Mouse (Mus musculus): ENCODE results near the gene Mrpl33. TPM values are rescaled to one million over a fixed set of nuclear protein-coding genes. Genes with fewer than 3 reads are reported as not detected.
"Not testable (repeated sequence)": the region's sequence is repeated elsewhere in the genome, so short reads cannot be mapped to it uniquely, and the experiment has no call there.

Mrpl33 gene
- polyA plus RNA-seq, 1 experiment from 2014 or later: 256 TPM

GRCm38 (mm10) chr5:31571023-31571608, 25.6 kb upstream of the Mrpl33 start:
- H3K9me3 ChIP-seq: no peaks in the 10 kb centered on the region
- no peaks in the 10 kb centered on the region for H3K36me3 ChIP-seq
- no peaks in the 10 kb centered on the region for H3K27me3 ChIP-seq
- H3K4me2 ChIP-seq: peak overlapping the region; percentile 40
- peaks cover 13% of the 10 kb centered on the region; the same call in 1 of the 2 replicates for H3K4me1 ChIP-seq (replicated peaks)
- H3K9ac ChIP-seq (replicated peaks): no peak overlapping the region; the same call in 1 of the 2 replicates
- WGBS: 13% methylated on average over 20 of the region's 20 CpGs
- no peak overlapping the region for H3K4me3 ChIP-seq (replicated peaks)
- H3K27ac ChIP-seq: no peak overlapping the region
- no peak for ATAC-seq (ENCODE audit: insufficient number of reproducible peaks, insufficient read depth, low FRiP score, low TSS enrichment, low read depth)

- H3K27me3 ChIP-seq: no peaks in the 10 kb centered on the region
- H3K4me1 ChIP-seq (replicated peaks): peaks cover 13% of the 10 kb centered on the region; the same call in 1 of the 2 replicates
- H3K4me3 ChIP-seq (replicated peaks): no peak overlapping the region
- no peak overlapping the region for H3K4me2 ChIP-seq
- no peaks in the 10 kb centered on the region for H3K9me3 ChIP-seq
- H3K36me3 ChIP-seq: no peaks in the 10 kb centered on the region
- 93% methylated on average over 3 of the region's 3 CpGs for WGBS
- no peak for ATAC-seq (ENCODE audit: insufficient number of reproducible peaks, insufficient read depth, low FRiP score, low TSS enrichment, low read depth)
- no peak overlapping the region for H3K9ac ChIP-seq (replicated peaks)
- no peak overlapping the region for H3K27ac ChIP-seq
These were observed 23.0 kb upstream of the Mrpl33 start for GRCm38 (mm10) chr5:31573722-31574121.

GRCm38 (mm10) chr5:31576539-31576975, 20.2 kb upstream of the Mrpl33 start:
- 84% methylated on average over 7 of the region's 7 CpGs for WGBS
- Histone ChIP-seq H3K27ac (no peak overlapping the region), H3K27me3 (no peaks in the 10 kb centered on the region), H3K4me2 (no peak overlapping the region), H3K9me3 (no peaks in the 10 kb centered on the region), H3K4me1 (replicated peaks) (peaks cover under 1% of the 10 kb centered on the region; the same call in 1 of the 2 replicates), H3K9ac (replicated peaks) (no peak overlapping the region), H3K4me3 (replicated peaks) (no peak overlapping the region), H3K36me3 (no peaks in the 10 kb centered on the region)
- no peak for ATAC-seq (ENCODE audit: insufficient number of reproducible peaks, insufficient read depth, low FRiP score, low TSS enrichment, low read depth)

GRCm38 (mm10) chr5:31581263-31581662, 15.5 kb upstream of the Mrpl33 start:
- H3K9me3 ChIP-seq: no peaks in the 10 kb centered on the region
- H3K27me3 ChIP-seq: no peaks in the 10 kb centered on the region
- H3K36me3 ChIP-seq: no peaks in the 10 kb centered on the region
- ATAC-seq (ENCODE audit: insufficient number of reproducible peaks, insufficient read depth, low FRiP score, low TSS enrichment, low read depth): no peak
- 80% methylated on average over 6 of the region's 6 CpGs for WGBS
- H3K4me2 ChIP-seq: no peak overlapping the region
- no peak overlapping the region for H3K27ac ChIP-seq
- H3K4me1 ChIP-seq (replicated peaks): no peaks in the 10 kb centered on the region; the same call in 1 of the 2 replicates
- H3K4me3 ChIP-seq (replicated peaks): no peak overlapping the region
- no peak overlapping the region for H3K9ac ChIP-seq (replicated peaks)

DNA sequence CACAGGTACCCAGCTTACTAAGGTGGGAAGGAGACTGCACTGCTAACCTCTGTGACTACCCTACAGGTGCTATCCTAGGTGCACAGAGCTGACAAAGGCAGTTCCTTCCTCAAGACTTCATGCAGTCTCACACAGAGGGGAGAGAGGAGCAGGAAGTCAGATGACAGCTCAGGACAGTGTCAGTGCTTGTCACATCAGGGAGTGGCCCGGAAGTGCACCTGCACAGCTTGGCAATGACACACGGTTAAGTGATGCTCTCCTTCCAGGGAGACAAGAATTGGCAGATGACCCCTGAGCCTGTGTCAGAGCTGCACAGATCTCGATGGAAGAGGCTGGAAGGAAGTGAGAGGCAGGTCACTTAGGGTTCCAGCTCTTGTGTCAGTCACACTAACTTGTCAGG, 14.8 kb upstream of the Mrpl33 start:
- Histone ChIP-seq H3K9me3 (no peaks in the 10 kb centered on the region), H3K36me3 (no peaks in the 10 kb centered on the region), H3K9ac (replicated peaks) (no peak overlapping the region), H3K4me1 (replicated peaks) (no peaks in the 10 kb centered on the region; the same call in 1 of the 2 replicates), H3K4me2 (no peak overlapping the region), H3K4me3 (replicated peaks) (no peak overlapping the region), H3K27me3 (no peaks in the 10 kb centered on the region), H3K27ac (no peak overlapping the region)
- ATAC-seq (ENCODE audit: insufficient number of reproducible peaks, insufficient read depth, low FRiP score, low TSS enrichment, low read depth): no peak
- WGBS: 76% methylated on average over 3 of the region's 3 CpGs

GRCm38 (mm10) chr5:31583261-31583660, 13.5 kb upstream of the Mrpl33 start:
- ATAC-seq (ENCODE audit: insufficient number of reproducible peaks, insufficient read depth, low FRiP score, low TSS enrichment, low read depth): no peak
- Histone ChIP-seq H3K4me3 (replicated peaks) (no peak overlapping the region), H3K27ac (no peak overlapping the region), H3K9me3 (no peaks in the 10 kb centered on the region), H3K27me3 (no peaks in the 10 kb centered on the region), H3K4me2 (no peak overlapping the region), H3K4me1 (replicated peaks) (no peaks in the 10 kb centered on the region; the same call in 1 of the 2 replicates), H3K9ac (replicated peaks) (no peak overlapping the region), H3K36me3 (no peaks in the 10 kb centered on the region)
- 74% methylated on average over 2 of the region's 2 CpGs for WGBS

DNA sequence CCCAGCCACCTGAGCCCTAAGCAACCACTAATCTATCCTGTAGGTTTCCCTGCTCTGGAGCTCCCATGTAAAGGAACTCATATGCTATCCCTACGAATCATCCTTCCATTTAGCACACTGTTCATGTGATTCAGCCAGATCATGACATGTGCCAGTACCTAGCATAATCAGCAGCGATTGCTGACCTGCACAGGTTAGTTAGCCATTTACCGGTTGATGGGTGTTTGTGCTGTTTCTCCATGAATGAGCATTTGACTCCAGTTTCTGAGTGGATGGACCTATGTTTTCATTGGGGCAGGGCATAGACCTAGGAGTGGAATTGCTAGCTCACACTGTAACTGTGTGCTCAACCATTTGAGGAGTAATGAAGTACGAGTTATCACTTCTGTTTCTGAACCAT, 11.2 kb upstream of the Mrpl33 start:
- no peak overlapping the region for H3K4me2 ChIP-seq

GRCm38 (mm10) chr5:31588016-31588415, 8.7 kb upstream of the Mrpl33 start:
- Histone ChIP-seq H3K36me3 (no peaks in the 10 kb centered on the region), H3K9me3 (peaks cover 4% of the 10 kb centered on the region; the same call in 1 of the 2 replicates), H3K4me2 (no peak overlapping the region), H3K9ac (replicated peaks) (no peak overlapping the region), H3K27ac (no peak overlapping the region), H3K4me1 (replicated peaks) (peaks cover 9% of the 10 kb centered on the region), H3K27me3 (no peaks in the 10 kb centered on the region), H3K4me3 (replicated peaks) (no peak overlapping the region)
- WGBS: 29% methylated on average over 2 of the region's 2 CpGs
- no peak for ATAC-seq (ENCODE audit: insufficient number of reproducible peaks, insufficient read depth, low FRiP score, low TSS enrichment, low read depth)

More for the DNA sequence above, 11.2 kb upstream of the Mrpl33 start:
- Histone ChIP-seq H3K27ac (no peak overlapping the region), H3K4me1 (replicated peaks) (peaks cover 9% of the 10 kb centered on the region), H3K9ac (replicated peaks) (no peak overlapping the region), H3K4me3 (replicated peaks) (no peak overlapping the region), H3K27me3 (no peaks in the 10 kb centered on the region), H3K9me3 (peaks cover 4% of the 10 kb centered on the region; the same call in 1 of the 2 replicates), H3K36me3 (no peaks in the 10 kb centered on the region)
- 91% methylated on average over 4 of the region's 4 CpGs for WGBS
- no peak for ATAC-seq (ENCODE audit: insufficient number of reproducible peaks, insufficient read depth, low FRiP score, low TSS enrichment, low read depth)

- not testable (repeated sequence) for H3K27ac ChIP-seq; H3K4me2 ChIP-seq; H3K27me3 ChIP-seq; H3K4me3 ChIP-seq (replicated peaks); ATAC-seq (ENCODE audit: insufficient number of reproducible peaks, insufficient read depth, low FRiP score, low TSS enrichment, low read depth); H3K36me3 ChIP-seq; H3K9me3 ChIP-seq; H3K4me1 ChIP-seq (replicated peaks); H3K9ac ChIP-seq (replicated peaks)
- WGBS: 86% methylated on average over 8 of the region's 8 CpGs
These were observed 8.1 kb upstream of the Mrpl33 start for GRCm38 (mm10) chr5:31588672-31589071.

DNA sequence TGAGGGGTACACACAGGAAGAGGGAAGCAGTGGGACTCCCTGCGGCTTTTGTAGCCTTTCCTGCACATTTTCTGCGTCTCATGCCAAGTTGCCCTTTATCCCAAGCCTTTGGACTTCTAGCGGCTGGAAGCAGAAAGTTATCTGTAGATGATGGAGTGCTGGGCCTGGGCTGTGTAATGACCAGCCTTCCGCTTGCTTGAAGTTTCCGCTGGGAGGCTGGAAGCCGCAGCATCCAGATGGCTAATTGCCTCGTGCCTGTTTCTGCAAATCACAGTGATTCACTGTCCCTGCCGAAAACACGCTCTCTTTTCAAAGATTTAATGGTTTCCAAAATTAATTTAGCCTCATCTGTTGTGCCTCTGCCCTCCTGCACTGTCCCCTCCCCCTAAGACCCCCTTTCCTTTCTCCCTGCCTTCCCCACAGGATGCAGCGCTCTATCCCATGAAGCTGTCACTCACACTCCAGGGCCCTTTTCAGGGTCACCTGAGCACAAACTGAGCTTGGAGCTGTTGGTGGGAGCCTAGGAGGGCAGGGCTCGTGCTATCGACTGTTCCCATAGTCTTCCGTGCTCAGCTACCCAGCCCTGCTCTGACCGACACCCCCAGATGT, 6.9 kb upstream of the Mrpl33 start:
- Histone ChIP-seq H3K27ac (no peak overlapping the region), H3K27me3 (no peaks in the 10 kb centered on the region), H3K4me2 (no peak overlapping the region; the same call in 1 of the 2 replicates), H3K4me3 (replicated peaks) (no peak overlapping the region), H3K9me3 (peaks cover 4% of the 10 kb centered on the region; the same call in 1 of the 2 replicates), H3K36me3 (no peaks in the 10 kb centered on the region), H3K9ac (replicated peaks) (no peak overlapping the region), H3K4me1 (replicated peaks) (peaks cover 9% of the 10 kb centered on the region)
- WGBS: 26% methylated on average over 14 of the region's 14 CpGs
- ATAC-seq (ENCODE audit: insufficient number of reproducible peaks, insufficient read depth, low FRiP score, low TSS enrichment, low read depth): no peak

- Histone ChIP-seq H3K4me1 (replicated peaks) (peaks cover 12% of the 10 kb centered on the region), H3K36me3 (no peaks in the 10 kb centered on the region), H3K27me3 (no peaks in the 10 kb centered on the region), H3K9me3 (peaks cover 4% of the 10 kb centered on the region; the same call in 1 of the 2 replicates), H3K4me3 (replicated peaks) (no peak overlapping the region), H3K4me2 (no peak overlapping the region), H3K9ac (replicated peaks) (no peak overlapping the region), H3K27ac (no peak overlapping the region)
- 95% methylated on average over 7 of the region's 7 CpGs for WGBS
- ATAC-seq (ENCODE audit: insufficient number of reproducible peaks, insufficient read depth, low FRiP score, low TSS enrichment, low read depth): no peak
These were observed 5.6 kb upstream of the Mrpl33 start for GRCm38 (mm10) chr5:31591122-31591521.

All from limb, embryonic 12.5 days (tissue).